Mouse (Mus musculus) liver, embryonic 14.5 days (tissue): ENCODE measurements around the gene Vwa5b1.

Experiments
- CTCF ChIP-seq: IDR thresholded peaks from 2 replicates; pipeline ENCODE4 v1.5.1; 2016; ENCODE audit warnings: antibody characterized with exemption, low read depth, control low read depth
- EP300 ChIP-seq: IDR thresholded peaks from 2 replicates; pipeline ENCODE4 v1.6.1; 2016; ENCODE audit warnings: antibody characterized with exemption, low read depth

GRCm38 (mm10) chr4:138553116-138553515, 82.6 kb downstream of the Vwa5b1 start:
- TF ChIP-seq CTCF, result no peak
- no peak for TF ChIP-seq EP300
